In the genomic region with DNA sequence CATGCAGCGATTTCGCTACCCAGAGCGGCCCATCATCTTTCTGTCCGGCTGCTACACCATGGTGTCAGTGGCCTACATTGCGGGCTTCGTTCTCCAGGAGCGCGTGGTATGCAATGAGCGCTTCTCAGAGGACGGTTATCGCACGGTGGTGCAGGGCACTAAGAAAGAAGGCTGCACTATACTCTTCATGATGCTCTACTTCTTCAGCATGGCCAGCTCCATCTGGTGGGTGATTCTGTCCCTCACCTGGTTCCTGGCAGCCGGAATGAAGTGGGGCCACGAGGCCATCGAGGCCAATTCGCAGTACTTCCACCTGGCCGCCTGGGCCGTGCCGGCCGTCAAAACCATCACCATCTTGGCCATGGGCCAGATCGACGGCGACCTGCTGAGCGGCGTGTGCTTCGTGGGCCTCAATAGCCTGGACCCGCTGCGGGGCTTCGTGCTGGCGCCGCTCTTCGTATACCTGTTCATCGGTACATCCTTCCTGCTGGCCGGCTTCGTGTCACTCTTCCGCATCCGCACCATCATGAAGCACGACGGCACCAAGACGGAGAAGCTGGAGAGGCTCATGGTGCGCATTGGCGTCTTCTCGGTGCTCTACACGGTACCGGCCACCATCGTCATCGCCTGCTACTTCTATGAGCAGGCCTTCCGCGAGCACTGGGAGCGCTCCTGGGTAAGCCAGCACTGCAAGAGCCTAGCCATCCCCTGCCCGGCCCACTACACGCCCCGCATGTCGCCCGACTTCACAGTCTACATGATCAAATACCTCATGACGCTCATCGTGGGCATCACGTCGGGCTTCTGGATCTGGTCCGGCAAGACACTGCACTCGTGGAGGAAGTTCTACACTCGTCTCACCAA, we compare ENCODE assay signal across 8 mouse cellular contexts. TPM values are rescaled to one million over a fixed set of nuclear protein-coding genes. Genes with fewer than 3 reads are reported as not detected.
DNase-seq lines count a peak whose midpoint lies in the region; ATAC-seq and TF ChIP-seq lines count a peak whose summit lies in the region.

No protein-coding gene starts in this region.

- ATAC-seq in liver, embryonic 13.5 days (ENCODE audit: low read depth), result no peak

- H3K4me3 ChIP-seq in lung, adult 2 months (replicated peaks; ENCODE audit: extremely low read depth, low read depth, low read length), result peak overlapping the region; percentile 40
- peak overlapping the region; percentile 54 for H3K4me3 ChIP-seq in liver, embryonic 13.5 days (replicated peaks)

- H3K9me3 ChIP-seq in liver, embryonic 13.5 days (replicated peaks), result no peaks in the 10 kb centered on the region

- no peaks in the 10 kb centered on the region for H3K36me3 ChIP-seq in liver, embryonic 13.5 days

- WGBS in lung, adult 2 months, result 5% methylated on average over 62 of the region's 62 CpGs
- 5% methylated on average over 62 of the region's 62 CpGs for WGBS in liver, embryonic 13.5 days (ENCODE audit: insufficient replicate concordance)

- H3K9ac ChIP-seq in liver, embryonic 13.5 days, result no peak overlapping the region; the same call in 1 of the 2 replicates

- no peak overlapping the region for H3K27ac ChIP-seq in liver, embryonic 13.5 days

- 0 out of 2 replicates have a peak, but pooled peaks cover 4% of the 10 kb centered on the region for H3K4me1 ChIP-seq in lung, adult 2 months (ENCODE audit: control insufficient read depth, insufficient read depth, low read length)
- peaks cover 15% of the 10 kb centered on the region for H3K4me1 ChIP-seq in liver, embryonic 13.5 days (replicated peaks)

- H3K27me3 ChIP-seq in liver, embryonic 13.5 days, result peaks cover 99% of the 10 kb centered on the region

- TF ChIP-seq CTCF in lung, adult 2 months (IDR thresholded peaks at IDR 0.05; ENCODE audit: insufficient read depth, low read length), result no peak

- H3K4me2 ChIP-seq in liver, embryonic 13.5 days, result peak overlapping the region; percentile 59

- TF ChIP-seq POLR2A in lung, adult 2 months (IDR thresholded peaks at IDR 0.05; ENCODE audit: borderline replicate concordance, extremely low read depth, low read depth, low read length), result no peak

- peak; percentile 30 for DNase-seq in lung, adult 2 months
- no peak for DNase-seq in lung, postnatal 25 days (ENCODE audit: low spot score)
- DNase-seq in embryo, embryonic 9.5 days (ENCODE audit: extremely low spot score), result peak; percentile 70
- DNase-seq in heart, postnatal 4 days, result peak; percentile 58
- no peak for DNase-seq in liver, embryonic 13.5 days
- DNase-seq in retina, embryonic 14.5 days (ENCODE audit: low spot score), result peak; percentile 48
- DNase-seq in right cerebral cortex, postnatal 36 days (ENCODE audit: low spot score in 2 of 2), result no peak
- DNase-seq in MN1 (ENCODE audit: low spot score), result no peak

RNA-seq across cellular contexts. Expression of gene Fzd2, which starts 1.6 kb away (rescaled TPM):
- 45.5 and 50.9 TPM in 2 replicates for polyA plus RNA-seq in lung, adult 2 months (2012; rRNA removed)
- total RNA-seq in heart, postnatal 4 days (2021), result 10 to 100 TPM; 21.9 TPM
- 0.99 and 1.1 TPM in 2 replicates for polyA plus RNA-seq in liver, embryonic 13.5 days (2015; fragmentation: Nextera tagmentation; extraction: Ambion mirVana)

RNA-seq across cellular contexts. Expression of gene Gm11627, which starts 26.5 kb away (rescaled TPM):
- polyA plus RNA-seq in lung, adult 2 months (2012; rRNA removed), result 2.4 and 2.5 TPM in 2 replicates
- 1 to 10 TPM; 4.4 to 5.3 TPM for total RNA-seq in heart, postnatal 4 days (2021)
- 0.68 and 0.94 TPM in 2 replicates for polyA plus RNA-seq in liver, embryonic 13.5 days (2015; fragmentation: Nextera tagmentation; extraction: Ambion mirVana)

RNA-seq across cellular contexts. Expression of gene Gpatch8, which starts 49.6 kb away (rescaled TPM):
- polyA plus RNA-seq in lung, adult 2 months (2012; rRNA removed), result 15.0 and 17.3 TPM in 2 replicates
- 10 to 100 TPM; 29.5 to 29.7 TPM for total RNA-seq in heart, postnatal 4 days (2021)
- polyA plus RNA-seq in liver, embryonic 13.5 days (2015; fragmentation: Nextera tagmentation; extraction: Ambion mirVana), result 18.0 and 22.6 TPM in 2 replicates

RNA-seq across cellular contexts. Expression of gene Meioc, which starts 57.7 kb away (rescaled TPM):
- polyA plus RNA-seq in lung, adult 2 months (2012; rRNA removed), result not detected in 2 replicates
- total RNA-seq in heart, postnatal 4 days (2021), result under 1 TPM; 0.09 to 0.33 TPM
- polyA plus RNA-seq in liver, embryonic 13.5 days (2015; fragmentation: Nextera tagmentation; extraction: Ambion mirVana), result 0.12 TPM in 1 of 2 replicates, not detected in the other

Comparison
In these comparisons a context has a peak if more than half of its experiments do, and no peak if none do; other contexts are left out.
1. DNase-seq: peak in lung, adult 2 months (single experiment), embryo, embryonic 9.5 days (single experiment), heart, postnatal 4 days (single experiment) and retina, embryonic 14.5 days (single experiment); none in lung, postnatal 25 days (single experiment), liver, embryonic 13.5 days (single experiment), right cerebral cortex, postnatal 36 days (0 of 2) and MN1 (single experiment).
2. RNA of gene Fzd2, which starts 1.6 kb away (polyA plus RNA-seq): 45.5 to 50.9 TPM in lung, adult 2 months; 0.99 to 1.1 TPM in liver, embryonic 13.5 days; every median in the first group is over 10 times any median in the second.